Mouse (Mus musculus): ENCODE data around the gene Gnaq. TPM values are rescaled to one million over a fixed set of nuclear protein-coding genes. Genes with fewer than 3 reads are reported as not detected.

Gnaq gene
- polyA plus RNA-seq, 1 experiment from 2014 or later, result 18.1 TPM

GRCm38 (mm10) chr19:16319986-16320385 is 187.4 kb downstream of the Gnaq start:
- H3K36me3 ChIP-seq, result peaks cover 2% of the 10 kb centered on the region; the same call in 1 of the 2 replicates
- no peak overlapping the region for H3K9ac ChIP-seq
- no peaks in the 10 kb centered on the region for H3K9me3 ChIP-seq (replicated peaks)
- H3K4me3 ChIP-seq, result no peak overlapping the region
- no peak for ATAC-seq (ENCODE audit: insufficient number of reproducible peaks, low FRiP score)
- no peak overlapping the region for H3K4me2 ChIP-seq
- WGBS, result 89% methylated on average over 7 of the region's 7 CpGs
- peaks cover 11% of the 10 kb centered on the region for H3K4me1 ChIP-seq (replicated peaks)
- no peaks in the 10 kb centered on the region for H3K27me3 ChIP-seq (replicated peaks)
- H3K27ac ChIP-seq (ENCODE audit: poor library complexity, severe bottlenecking), result no peak overlapping the region

GRCm38 (mm10) chr19:16322986-16323385 is 190.4 kb downstream of the Gnaq start:
- 89% methylated on average over 6 of the region's 6 CpGs for WGBS
- Histone ChIP-seq H3K4me1 (replicated peaks) (peaks cover 29% of the 10 kb centered on the region), H3K4me3 (no peak overlapping the region), H3K9ac (no peak overlapping the region), H3K36me3 (peaks cover 2% of the 10 kb centered on the region; the same call in 1 of the 2 replicates), H3K4me2 (no peak overlapping the region), H3K27me3 (replicated peaks) (no peaks in the 10 kb centered on the region), H3K9me3 (replicated peaks) (no peaks in the 10 kb centered on the region), H3K27ac (ENCODE audit: poor library complexity, severe bottlenecking) (no peak overlapping the region)
- no peak for ATAC-seq (ENCODE audit: insufficient number of reproducible peaks, low FRiP score)

- WGBS, result 88% methylated on average over 3 of the region's 3 CpGs
- Histone ChIP-seq H3K36me3 (peaks cover 2% of the 10 kb centered on the region; the same call in 1 of the 2 replicates), H3K9ac (no peak overlapping the region), H3K27me3 (replicated peaks) (no peaks in the 10 kb centered on the region), H3K27ac (ENCODE audit: poor library complexity, severe bottlenecking) (no peak overlapping the region), H3K4me1 (replicated peaks) (peaks cover 33% of the 10 kb centered on the region), H3K4me2 (no peak overlapping the region), H3K9me3 (replicated peaks) (no peaks in the 10 kb centered on the region), H3K4me3 (no peak overlapping the region)
- ATAC-seq (ENCODE audit: insufficient number of reproducible peaks, low FRiP score), result no peak
Measured at GRCm38 (mm10) chr19:16324239-16324638, 191.6 kb downstream of the Gnaq start.

DNA sequence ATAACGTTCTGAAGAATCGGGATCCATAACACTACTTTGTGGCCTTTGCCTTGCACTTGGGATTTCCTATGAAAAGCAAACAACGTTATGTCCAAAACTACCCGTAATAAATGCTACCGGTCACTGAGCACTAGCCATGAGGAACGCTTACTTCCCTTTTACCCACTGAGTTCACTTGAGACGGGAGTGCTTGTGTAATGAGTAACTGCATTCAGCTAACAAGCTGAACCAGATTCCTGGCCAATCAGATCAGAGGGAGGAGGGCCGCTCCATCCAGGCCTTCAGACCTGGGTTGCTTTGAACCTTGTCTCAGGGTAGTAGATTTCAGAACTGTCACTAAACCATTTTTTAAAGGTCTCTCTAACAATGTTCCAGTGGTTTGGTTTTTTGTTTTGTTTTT is 193.3 kb downstream of the Gnaq start:
- WGBS, result 50% methylated on average over 8 of the region's 8 CpGs
- no peak overlapping the region for H3K27ac ChIP-seq (ENCODE audit: poor library complexity, severe bottlenecking)

GRCm38 (mm10) chr19:16327401-16328073 is 194.9 kb downstream of the Gnaq start:
- no peaks in the 10 kb centered on the region for H3K27me3 ChIP-seq (replicated peaks)
- H3K36me3 ChIP-seq, result no peaks in the 10 kb centered on the region
- H3K4me1 ChIP-seq (replicated peaks), result peaks cover 44% of the 10 kb centered on the region
- no peak for ATAC-seq (ENCODE audit: insufficient number of reproducible peaks, low FRiP score)
- 77% methylated on average over 10 of the region's 10 CpGs for WGBS
- H3K4me2 ChIP-seq, result no peak overlapping the region
- H3K4me3 ChIP-seq, result no peak overlapping the region
- H3K9me3 ChIP-seq (replicated peaks), result no peaks in the 10 kb centered on the region
- H3K27ac ChIP-seq (ENCODE audit: poor library complexity, severe bottlenecking), result peak overlapping the region; percentile 36
- no peak overlapping the region for H3K9ac ChIP-seq

More for the DNA sequence above, 193.3 kb downstream of the Gnaq start:
- Histone ChIP-seq H3K36me3 (no peaks in the 10 kb centered on the region), H3K4me1 (replicated peaks) (peaks cover 44% of the 10 kb centered on the region), H3K4me2 (no peak overlapping the region), H3K27me3 (replicated peaks) (no peaks in the 10 kb centered on the region), H3K9ac (no peak overlapping the region), H3K4me3 (no peak overlapping the region), H3K9me3 (replicated peaks) (no peaks in the 10 kb centered on the region)
- no peak for ATAC-seq (ENCODE audit: insufficient number of reproducible peaks, low FRiP score)

GRCm38 (mm10) chr19:16328074-16328850 is 195.6 kb downstream of the Gnaq start:
- no peak overlapping the region for H3K4me2 ChIP-seq

GRCm38 (mm10) chr19:16329056-16329455 is 196.4 kb downstream of the Gnaq start:
- Histone ChIP-seq H3K4me1 (replicated peaks) (peaks cover 44% of the 10 kb centered on the region), H3K9me3 (replicated peaks) (no peaks in the 10 kb centered on the region), H3K9ac (no peak overlapping the region), H3K36me3 (0 out of 2 replicates have a peak, but pooled peaks cover 5% of the 10 kb centered on the region), H3K4me2 (no peak overlapping the region), H3K4me3 (no peak overlapping the region), H3K27me3 (replicated peaks) (no peaks in the 10 kb centered on the region), H3K27ac (ENCODE audit: poor library complexity, severe bottlenecking) (no peak overlapping the region)
- no peak for ATAC-seq (ENCODE audit: insufficient number of reproducible peaks, low FRiP score)

More at GRCm38 (mm10) chr19:16328074-16328850, 195.6 kb downstream of the Gnaq start:
- WGBS, result 56% methylated on average over 7 of the region's 7 CpGs
- H3K27ac ChIP-seq (ENCODE audit: poor library complexity, severe bottlenecking), result peak overlapping the region; percentile 11
- H3K4me1 ChIP-seq (replicated peaks), result peaks cover 44% of the 10 kb centered on the region
- H3K36me3 ChIP-seq, result 0 out of 2 replicates have a peak, but pooled peaks cover under 1% of the 10 kb centered on the region
- ATAC-seq (ENCODE audit: insufficient number of reproducible peaks, low FRiP score), result peak; percentile 51; the same call in 1 of the 2 replicates
- no peak overlapping the region for H3K4me3 ChIP-seq
- no peaks in the 10 kb centered on the region for H3K27me3 ChIP-seq (replicated peaks)
- H3K9me3 ChIP-seq (replicated peaks), result no peaks in the 10 kb centered on the region
- H3K9ac ChIP-seq, result no peak overlapping the region

DNA sequence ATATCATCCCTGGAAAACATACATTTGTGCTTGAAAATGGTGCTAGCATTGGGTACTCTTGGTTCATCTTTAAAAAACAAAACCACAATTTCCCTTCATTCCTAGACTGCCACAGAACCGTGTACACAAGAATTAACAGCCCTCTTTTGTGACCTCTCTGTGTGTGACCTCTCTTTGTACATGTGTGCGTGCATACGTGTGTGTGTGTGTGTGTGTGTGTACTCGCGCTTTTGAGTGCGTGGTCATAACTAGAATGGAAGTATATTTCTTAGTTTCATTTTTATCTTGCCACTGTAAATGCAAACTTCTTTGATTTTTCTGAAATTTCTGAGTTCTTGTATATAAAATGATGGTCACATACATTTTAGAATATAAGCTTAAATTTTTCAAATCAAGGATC is 197.0 kb downstream of the Gnaq start:
- no peak overlapping the region for H3K27ac ChIP-seq (ENCODE audit: poor library complexity, severe bottlenecking)
- H3K27me3 ChIP-seq (replicated peaks), result no peaks in the 10 kb centered on the region
- peaks cover 44% of the 10 kb centered on the region for H3K4me1 ChIP-seq (replicated peaks)
- H3K9ac ChIP-seq, result no peak overlapping the region
- H3K4me3 ChIP-seq, result no peak overlapping the region
- WGBS, result 84% methylated on average over 6 of the region's 6 CpGs
- H3K9me3 ChIP-seq (replicated peaks), result no peaks in the 10 kb centered on the region
- H3K4me2 ChIP-seq, result no peak overlapping the region
- 0 out of 2 replicates have a peak, but pooled peaks cover 5% of the 10 kb centered on the region for H3K36me3 ChIP-seq
- ATAC-seq (ENCODE audit: insufficient number of reproducible peaks, low FRiP score), result no peak

- Histone ChIP-seq H3K4me3 (no peak overlapping the region), H3K27ac (ENCODE audit: poor library complexity, severe bottlenecking) (peak overlapping the region; percentile 25; the same call in 1 of the 2 replicates), H3K9me3 (replicated peaks) (no peaks in the 10 kb centered on the region), H3K4me1 (replicated peaks) (peaks cover 44% of the 10 kb centered on the region), H3K4me2 (no peak overlapping the region), H3K36me3 (peaks cover 7% of the 10 kb centered on the region), H3K9ac (no peak overlapping the region), H3K27me3 (replicated peaks) (no peaks in the 10 kb centered on the region)
- 50% methylated on average over 7 of the region's 7 CpGs for WGBS
- ATAC-seq (ENCODE audit: insufficient number of reproducible peaks, low FRiP score), result no peak
Measured at GRCm38 (mm10) chr19:16330161-16330560, 197.5 kb downstream of the Gnaq start.

- no peak overlapping the region for H3K9ac ChIP-seq
- H3K27ac ChIP-seq (ENCODE audit: poor library complexity, severe bottlenecking), result no peak overlapping the region
Measured at GRCm38 (mm10) chr19:16331047-16331446, 198.4 kb downstream of the Gnaq start.

DNA sequence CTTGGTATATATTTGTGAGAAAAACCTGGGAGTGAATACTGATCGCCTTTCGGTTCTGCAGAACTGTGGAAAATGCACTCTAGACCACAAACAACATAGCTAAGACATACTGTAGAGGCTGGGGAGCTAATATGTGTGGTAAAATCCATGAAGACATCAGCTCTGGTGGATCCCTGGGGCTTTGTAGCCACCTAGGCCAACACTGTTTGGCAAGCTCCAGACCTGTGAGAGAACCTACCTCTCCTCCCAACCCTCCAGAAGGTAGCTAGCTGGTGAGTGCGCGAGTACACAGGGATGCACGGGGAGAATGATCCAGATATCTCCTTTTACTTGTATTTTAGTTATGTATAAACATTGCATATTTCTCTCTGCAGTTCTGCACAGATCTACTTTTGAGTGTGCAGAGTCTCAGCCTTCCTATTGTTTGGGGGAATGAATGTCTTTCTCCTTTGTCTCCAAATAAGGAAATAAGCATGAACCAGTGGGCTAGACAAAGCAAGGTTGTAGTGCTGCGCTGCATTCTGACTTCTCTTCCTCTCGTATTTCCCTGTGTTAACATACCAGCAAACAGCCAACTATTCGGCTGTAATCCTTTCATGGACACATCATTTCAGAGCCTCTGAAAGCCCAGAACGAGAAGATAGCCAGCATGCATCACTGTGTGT is 205.4 kb downstream of the Gnaq start:
- no peak for ATAC-seq (ENCODE audit: insufficient number of reproducible peaks, low FRiP score)
- H3K27me3 ChIP-seq (replicated peaks), result no peaks in the 10 kb centered on the region
- no peaks in the 10 kb centered on the region for H3K9me3 ChIP-seq (replicated peaks)
- H3K36me3 ChIP-seq, result peaks cover 16% of the 10 kb centered on the region
- H3K9ac ChIP-seq, result no peak overlapping the region
- H3K27ac ChIP-seq (ENCODE audit: poor library complexity, severe bottlenecking), result no peak overlapping the region
- H3K4me3 ChIP-seq, result no peak overlapping the region
- peaks cover 18% of the 10 kb centered on the region for H3K4me1 ChIP-seq (replicated peaks)
- no peak overlapping the region for H3K4me2 ChIP-seq
- WGBS, result 74% methylated on average over 9 of the region's 9 CpGs

More at GRCm38 (mm10) chr19:16331047-16331446, 198.4 kb downstream of the Gnaq start:
- Histone ChIP-seq H3K36me3 (peaks cover 12% of the 10 kb centered on the region), H3K27me3 (replicated peaks) (no peaks in the 10 kb centered on the region), H3K4me3 (no peak overlapping the region), H3K9me3 (replicated peaks) (no peaks in the 10 kb centered on the region), H3K4me1 (replicated peaks) (peaks cover 37% of the 10 kb centered on the region), H3K4me2 (no peak overlapping the region)
- 88% methylated on average over 6 of the region's 6 CpGs for WGBS
- ATAC-seq (ENCODE audit: insufficient number of reproducible peaks, low FRiP score), result no peak
